Mouse (Mus musculus) heart, embryonic 13.5 days (tissue): Measurements from ENCODE around the gene Lce1e. TPM values are rescaled to one million over a fixed set of nuclear protein-coding genes. Genes with fewer than 3 reads are reported as not detected.

ENCODE experiments used
- ATAC-seq: fragments of 200-750 bp; cut with Nextera tagmentation; 2 replicates; pipeline ENCODE4 v1.8.0; 2017; ENCODE audit warnings: moderate TSS enrichment; ENCODE audit not compliant: insufficient number of reproducible peaks, low FRiP score, low TSS enrichment; ENCODE audit errors: extremely low read depth
- H3K27ac ChIP-seq: fragments of 300-500 bp; sonication (generic); replicated peaks from 2 replicates; pipeline ENCODE4 v1.5.1; 2015; ENCODE audit warnings: moderate library complexity, mild to moderate bottlenecking, inconsistent platforms
- H3K27me3 ChIP-seq: fragments of 300-500 bp; sonication (generic); replicated peaks from 2 replicates; pipeline ENCODE4 v1.6.1; 2015; ENCODE audit warnings: mild to moderate bottlenecking, inconsistent platforms
- H3K36me3 ChIP-seq: fragments of 300-500 bp; sonication (generic); 2 replicates; pipeline ENCODE4 v1.6.1; 2015; ENCODE audit warnings: mild to moderate bottlenecking, inconsistent platforms
- H3K4me1 ChIP-seq: fragments of 300-500 bp; sonication (generic); 2 replicates; pipeline ENCODE4 v1.6.1; 2015; ENCODE audit warnings: inconsistent platforms
- H3K4me2 ChIP-seq: fragments of 300-500 bp; sonication (generic); 2 replicates; pipeline ENCODE4 v1.6.1; 2015; ENCODE audit warnings: inconsistent platforms, mild to moderate bottlenecking, moderate library complexity
- H3K4me3 ChIP-seq: fragments of 300-500 bp; sonication (generic); 2 replicates; pipeline ENCODE4 v1.5.1; 2015; ENCODE audit warnings: moderate library complexity, mild to moderate bottlenecking, inconsistent platforms
- H3K9ac ChIP-seq: fragments of 300-500 bp; sonication (generic); 2 replicates; pipeline ENCODE4 v1.6.1; 2015; ENCODE audit warnings: inconsistent platforms, mild to moderate bottlenecking, moderate library complexity
- H3K9me3 ChIP-seq: fragments of 300-500 bp; sonication (generic); 2 replicates; pipeline ENCODE4 v1.6.1; 2016; ENCODE audit warnings: inconsistent platforms
- polyA plus RNA-seq: library from polyadenylated mRNA; unstranded; fragments of >200 nt; fragmentation: Nextera tagmentation; extraction: Ambion mirVana; gene quantifications from 2 replicates; pipeline ENCODE4 v1.2.1, GENCODE M21; 2015

The Lce1e gene
- polyA plus RNA-seq, 1 experiment from 2014 or later, result not detected

DNA sequence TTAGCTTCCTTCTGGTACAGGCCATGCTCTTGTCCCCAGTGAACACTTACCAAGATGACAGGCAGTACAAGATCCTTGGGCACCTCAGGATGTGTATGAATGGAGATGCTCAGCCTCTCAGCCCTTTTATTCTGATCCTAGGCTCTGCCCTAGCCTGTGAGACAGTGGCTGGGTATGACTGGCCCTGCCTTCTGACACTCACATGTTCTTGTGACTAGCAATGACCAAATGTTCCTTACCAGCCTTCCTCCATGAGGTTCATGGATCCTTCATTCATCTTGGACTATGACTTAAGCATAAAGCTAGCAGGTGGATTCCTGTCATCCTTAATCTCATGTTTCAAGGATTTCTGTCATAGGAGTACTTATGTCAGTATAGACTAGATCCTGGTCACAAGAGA, 38.7 kb downstream of the Lce1e start, which contains the start of gene Lce1a2:
TSS of gene Lce1a2 (minus strand) at position 101 of the 400 bp plus-strand sequence.
- no peaks in the 10 kb centered on the region for H3K27me3 ChIP-seq
- ATAC-seq, result no peak
- H3K4me3 ChIP-seq, result no peak within 1 kb of the TSS

More for the DNA sequence above, 38.7 kb downstream of the Lce1e start, which contains the start of gene Lce1a2:
- no peak within 1 kb of the TSS for H3K4me2 ChIP-seq
- H3K27ac ChIP-seq, result no peak within 1 kb of the TSS
- no peaks in the 10 kb centered on the region for H3K9me3 ChIP-seq
- H3K9ac ChIP-seq, result no peak within 1 kb of the TSS
- no peaks in the 10 kb centered on the region for H3K36me3 ChIP-seq
- no peaks in the 10 kb centered on the region for H3K4me1 ChIP-seq

Other genes with a start within 250 kb of the Lce1e start
- gene Sprr1a, start 223.2 kb downstream of the Lce1e start, polyA plus RNA-seq, result 0.19 and 0.31 TPM in 2 replicates
- not detected in 2 replicates for gene Sprr4, start 208.6 kb downstream of the Lce1e start, polyA plus RNA-seq
- gene 2310046K23Rik, start 174.6 kb downstream of the Lce1e start, polyA plus RNA-seq, result not detected in 2 replicates
- gene Ivl, start 135.3 kb downstream of the Lce1e start, polyA plus RNA-seq, result not detected in 2 replicates
- gene Smcp, start 120.1 kb downstream of the Lce1e start, polyA plus RNA-seq, result not detected in 2 replicates
- gene 2210017I01Rik, start 101.6 kb downstream of the Lce1e start, polyA plus RNA-seq, result not detected in 2 replicates
- gene Lce6a, start 87.4 kb downstream of the Lce1e start, polyA plus RNA-seq, result not detected in 2 replicates
- not detected in 2 replicates for gene Lce1a1, start 60.8 kb downstream of the Lce1e start, polyA plus RNA-seq
- not detected in 2 replicates for gene Lce1b, start 52.1 kb downstream of the Lce1e start, polyA plus RNA-seq
- gene Lce1a2, start 38.8 kb downstream of the Lce1e start, polyA plus RNA-seq, result not detected in 2 replicates
- not detected in 2 replicates for gene Lce1c, start 29.8 kb downstream of the Lce1e start, polyA plus RNA-seq
- gene Lce1d, start 21.9 kb downstream of the Lce1e start, polyA plus RNA-seq, result not detected in 2 replicates
- not detected in 2 replicates for gene Lce1f, start 11.3 kb upstream of the Lce1e start, polyA plus RNA-seq
- not detected in 2 replicates for gene Gm38119, start 30.0 kb upstream of the Lce1e start, polyA plus RNA-seq
- not detected in 2 replicates for gene Lce1g, start 43.3 kb upstream of the Lce1e start, polyA plus RNA-seq
- gene Lce1h, start 56.0 kb upstream of the Lce1e start, polyA plus RNA-seq, result not detected in 2 replicates
- not detected in 2 replicates for gene Lce1i, start 69.8 kb upstream of the Lce1e start, polyA plus RNA-seq
- not detected in 2 replicates for gene Lce1j, start 81.4 kb upstream of the Lce1e start, polyA plus RNA-seq
- not detected in 2 replicates for gene Lce1k, start 98.8 kb upstream of the Lce1e start, polyA plus RNA-seq
- not detected in 2 replicates for gene Kprp, start 118.2 kb upstream of the Lce1e start, polyA plus RNA-seq
- not detected in 2 replicates for gene Lce1l, start 142.2 kb upstream of the Lce1e start, polyA plus RNA-seq
- gene 2310050C09Rik, start 161.1 kb upstream of the Lce1e start, polyA plus RNA-seq, result not detected in 2 replicates
- gene Lce3a, start 217.2 kb upstream of the Lce1e start, polyA plus RNA-seq, result not detected in 2 replicates
- not detected in 2 replicates for gene Lce3b, start 223.9 kb upstream of the Lce1e start, polyA plus RNA-seq
- gene Lce3c, start 235.4 kb upstream of the Lce1e start, polyA plus RNA-seq, result not detected in 2 replicates
- gene Lce3d, start 248.3 kb upstream of the Lce1e start, polyA plus RNA-seq, result not detected in 2 replicates